Mouse (Mus musculus): ENCODE data around the gene Vmn1r138. TPM values are rescaled to one million over a fixed set of nuclear protein-coding genes. Genes with fewer than 3 reads are reported as not detected.
"Not testable (repeated sequence)": the region's sequence is repeated elsewhere in the genome, so short reads cannot be mapped to it uniquely, and the experiment has no call there.

The Vmn1r138 gene
- polyA plus RNA-seq (2012; ENCODE audit: insufficient read depth, insufficient read length, low replicate concordance, missing spikeins) = not detected in 2 replicates

DNA sequence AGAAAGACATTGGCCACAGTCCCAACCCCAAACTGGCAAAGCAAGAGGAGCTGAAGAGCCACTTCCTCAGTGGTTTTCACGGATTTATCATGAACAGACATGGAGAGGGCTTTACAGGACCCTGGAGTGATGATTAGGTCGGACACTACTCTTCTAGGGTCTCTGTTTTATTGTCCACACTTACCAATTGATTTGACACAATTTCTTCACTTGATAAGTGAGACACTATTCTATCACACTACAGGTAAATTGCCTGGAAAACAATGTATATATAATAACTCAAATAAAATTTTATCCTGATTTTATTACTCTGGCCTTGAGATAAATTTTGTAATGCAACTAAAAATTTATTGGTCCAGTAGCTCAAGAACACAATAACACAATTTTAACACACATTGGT lies at the start of gene Vmn1r138:
Gene Vmn1r138 (minus strand): TSS at position 101 of the 400 bp plus-strand sequence.
- not testable (repeated sequence) for H3K4me3 ChIP-seq (ENCODE audit: insufficient read depth, low read depth, low read length); H3K4me1 ChIP-seq (ENCODE audit: control insufficient read depth, insufficient read depth, low read length); H3K27ac ChIP-seq (ENCODE audit: insufficient read depth, low read depth, low read length)
- no CpG with 5 or more reads among the region's 2 CpGs for WGBS

DNA sequence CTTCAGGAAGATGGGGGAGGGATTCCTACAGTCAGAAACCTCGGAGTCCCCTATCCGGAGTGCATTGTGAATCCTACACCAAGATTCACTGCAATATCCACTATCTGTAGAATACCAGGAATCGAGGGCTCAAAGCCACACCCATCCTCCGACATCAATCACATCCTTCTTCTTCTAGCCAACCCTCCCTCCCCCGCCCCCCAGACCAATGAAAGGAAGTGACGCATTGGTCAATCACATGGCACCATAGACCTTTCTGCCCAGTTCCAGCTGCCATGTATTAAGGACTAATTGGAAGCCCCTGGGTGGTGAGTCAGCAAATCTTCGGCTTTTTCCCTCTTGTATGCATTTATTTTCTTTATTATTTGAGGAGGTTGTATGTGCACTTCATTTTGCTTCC lies 40.1 kb upstream of the Vmn1r138 start, which contains the start of gene Vmn1r139:
Gene Vmn1r139 (plus strand): TSS at position 301 of the 400 bp plus-strand sequence.
- H3K4me1 ChIP-seq (ENCODE audit: control insufficient read depth, insufficient read depth, low read length); H3K27ac ChIP-seq (ENCODE audit: insufficient read depth, low read depth, low read length); H3K4me3 ChIP-seq (ENCODE audit: insufficient read depth, low read depth, low read length): not testable (repeated sequence)
- WGBS = no CpG with 5 or more reads among the region's 7 CpGs

DNA sequence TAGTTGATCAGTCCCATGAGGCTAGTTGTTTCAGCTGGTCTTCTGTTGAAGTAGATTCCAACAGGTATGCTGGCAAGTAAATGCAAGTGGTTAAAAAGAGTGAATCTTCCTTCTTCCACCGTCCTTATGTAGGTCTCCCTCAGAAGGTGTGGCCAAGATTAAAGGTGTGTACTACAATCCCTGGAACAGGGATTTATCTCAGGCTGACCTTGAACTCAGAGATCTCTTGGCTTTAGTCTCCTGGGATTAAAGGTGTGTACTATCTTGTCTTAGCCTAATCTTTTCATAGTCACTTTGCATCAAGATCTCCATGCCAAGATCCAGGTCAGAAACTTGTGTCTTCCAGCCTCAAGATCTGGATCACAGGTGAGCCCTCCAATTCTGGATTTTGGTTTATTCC lies 27.5 kb upstream of the Vmn1r138 start, which contains the start of gene Gm6176:
Gene Gm6176 (minus strand): TSS at position 101 of the 400 bp plus-strand sequence.
- H3K4me1 ChIP-seq (ENCODE audit: control insufficient read depth, insufficient read depth, low read length); H3K4me3 ChIP-seq (ENCODE audit: insufficient read depth, low read depth, low read length); H3K27ac ChIP-seq (ENCODE audit: insufficient read depth, low read depth, low read length): not testable (repeated sequence)
- WGBS = no CpG with 5 or more reads among the region's 1 CpGs

DNA sequence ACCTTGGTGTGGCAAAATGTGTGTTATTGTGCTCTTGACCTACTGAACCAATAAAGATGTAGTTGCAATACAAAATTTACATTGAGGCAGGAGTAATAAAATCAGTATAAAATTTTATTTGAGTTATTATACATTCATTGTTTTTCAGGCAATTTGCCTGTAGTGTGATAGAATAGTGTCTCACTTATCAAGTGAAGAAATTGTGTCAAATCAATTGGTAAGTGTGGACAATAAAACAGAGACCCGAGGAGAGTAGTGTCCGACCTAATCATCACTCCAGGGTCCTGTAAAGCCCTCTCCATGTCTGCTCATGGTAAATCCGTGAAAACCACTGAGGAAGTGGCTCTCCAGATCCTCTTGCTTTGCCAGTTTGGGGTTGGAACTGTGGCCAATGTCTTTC lies 34.4 kb downstream of the Vmn1r138 start, which contains the start of gene Vmn1r137:
Gene Vmn1r137 (plus strand): TSS at position 301 of the 400 bp plus-strand sequence.
- not testable (repeated sequence) for H3K27ac ChIP-seq (ENCODE audit: insufficient read depth, low read depth, low read length); H3K4me3 ChIP-seq (ENCODE audit: insufficient read depth, low read depth, low read length); H3K4me1 ChIP-seq (ENCODE audit: control insufficient read depth, insufficient read depth, low read length)
- no CpG with 5 or more reads among the region's 3 CpGs for WGBS

Other genes with a start within 250 kb of the Vmn1r138 start
- not detected in 2 replicates for gene Gm4177, start 232.2 kb downstream of the Vmn1r138 start, polyA plus RNA-seq (2012; ENCODE audit: insufficient read depth, insufficient read length, low replicate concordance, missing spikeins)
- gene Vmn1r135, start 196.5 kb downstream of the Vmn1r138 start, polyA plus RNA-seq (2012; ENCODE audit: insufficient read depth, insufficient read length, low replicate concordance, missing spikeins) = not detected in 2 replicates
- not detected in 2 replicates for gene Gm5725, start 184.6 kb downstream of the Vmn1r138 start, polyA plus RNA-seq (2012; ENCODE audit: insufficient read depth, insufficient read length, low replicate concordance, missing spikeins)
- not detected in 2 replicates for gene Gm5891, start 107.6 kb downstream of the Vmn1r138 start, polyA plus RNA-seq (2012; ENCODE audit: insufficient read depth, insufficient read length, low replicate concordance, missing spikeins)
- gene Vmn1r137, start 34.3 kb downstream of the Vmn1r138 start, polyA plus RNA-seq (2012; ENCODE audit: insufficient read depth, insufficient read length, low replicate concordance, missing spikeins) = not detected in 2 replicates
- not detected in 2 replicates for gene Gm6176, start 27.4 kb upstream of the Vmn1r138 start, polyA plus RNA-seq (2012; ENCODE audit: insufficient read depth, insufficient read length, low replicate concordance, missing spikeins)
- not detected in 2 replicates for gene Vmn1r139, start 40.2 kb upstream of the Vmn1r138 start, polyA plus RNA-seq (2012; ENCODE audit: insufficient read depth, insufficient read length, low replicate concordance, missing spikeins)
- not detected in 2 replicates for gene Gm16451, start 89.3 kb upstream of the Vmn1r138 start, polyA plus RNA-seq (2012; ENCODE audit: insufficient read depth, insufficient read length, low replicate concordance, missing spikeins)
- not detected in 2 replicates for gene Gm10666, start 105.8 kb upstream of the Vmn1r138 start, polyA plus RNA-seq (2012; ENCODE audit: insufficient read depth, insufficient read length, low replicate concordance, missing spikeins)
- gene Vmn1r142, start 135.1 kb upstream of the Vmn1r138 start, polyA plus RNA-seq (2012; ENCODE audit: insufficient read depth, insufficient read length, low replicate concordance, missing spikeins) = not detected in 2 replicates
- gene Vmn1r143, start 160.5 kb upstream of the Vmn1r138 start, polyA plus RNA-seq (2012; ENCODE audit: insufficient read depth, insufficient read length, low replicate concordance, missing spikeins) = not detected in 2 replicates
- gene Gm8653, start 172.4 kb upstream of the Vmn1r138 start, polyA plus RNA-seq (2012; ENCODE audit: insufficient read depth, insufficient read length, low replicate concordance, missing spikeins) = not detected in 2 replicates
- gene Gm8453, start 200.6 kb upstream of the Vmn1r138 start, polyA plus RNA-seq (2012; ENCODE audit: insufficient read depth, insufficient read length, low replicate concordance, missing spikeins) = not detected in 2 replicates